In the genomic region with DNA sequence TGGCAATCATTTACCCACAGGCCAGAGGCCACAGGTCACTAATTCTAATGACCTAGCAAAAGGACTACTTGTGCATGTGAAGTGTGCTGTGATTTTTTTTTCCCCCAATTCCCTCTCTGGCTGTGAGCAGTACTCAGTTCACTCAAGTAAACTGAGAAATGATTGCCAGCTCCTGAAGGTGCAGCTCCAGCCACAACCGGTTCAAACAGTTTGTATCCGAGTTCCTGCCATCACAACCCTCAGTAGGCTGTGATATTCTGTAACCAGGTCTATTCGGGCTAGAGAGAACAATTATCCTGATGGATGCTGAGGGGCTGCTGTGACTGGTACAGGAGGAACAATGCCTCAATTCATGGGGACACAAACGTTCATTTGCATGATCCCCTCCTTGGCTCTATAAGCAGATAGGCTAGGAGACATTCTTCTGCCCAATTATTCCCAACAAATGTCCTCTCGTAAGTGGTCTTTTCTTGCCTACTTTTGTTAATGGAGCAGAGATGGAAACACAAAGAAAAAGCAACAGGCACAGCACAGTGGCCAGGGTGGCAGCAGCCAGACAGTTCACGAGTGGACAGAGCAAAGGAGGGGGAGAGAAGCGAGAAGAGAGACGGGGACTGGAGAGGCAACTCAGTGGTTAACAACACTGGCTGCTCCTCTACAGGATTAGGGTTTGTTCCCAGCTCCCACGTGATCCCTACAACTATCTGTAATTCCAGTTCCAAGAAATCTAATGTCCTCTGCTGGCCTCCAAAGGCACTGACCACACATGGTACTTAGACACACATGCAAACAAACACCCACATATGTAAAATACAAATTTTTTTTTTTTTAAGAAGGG, we compare ENCODE assay signal across 10 mouse cellular contexts. TPM values are rescaled to one million over a fixed set of nuclear protein-coding genes. Genes with fewer than 3 reads are reported as not detected.
A peak's percentile ranks its signal among the peaks of the same experiment; 100 is the strongest.
DNase-seq lines count a peak whose midpoint lies in the region; ATAC-seq lines count a peak whose summit lies in the region.
"Had no signal": no experiment of that assay in that cellular context is flagged by ENCODE, and none has a peak within 500 bp of the region (broad histone marks: within the 10 kb centered on the region; RNA-seq: fewer than 3 reads in every experiment).

No protein-coding gene starts in this region.

- no peaks in the 10 kb centered on the region for H3K27me3 ChIP-seq in hindbrain, embryonic 16.5 days (replicated peaks; ENCODE audit: control insufficient read depth, insufficient read depth, low read length)
- H3K27me3 ChIP-seq in liver, embryonic 15.5 days: no peaks in the 10 kb centered on the region
- H3K27me3 ChIP-seq: embryonic facial prominence, embryonic 12.5 days had no signal

- H3K4me1 ChIP-seq in hindbrain, embryonic 16.5 days (ENCODE audit: control insufficient read depth, insufficient read depth, low read depth, low read length): peaks cover 3% of the 10 kb centered on the region; the same call in 1 of the 2 replicates
- peaks cover 12% of the 10 kb centered on the region for H3K4me1 ChIP-seq in liver, embryonic 15.5 days (replicated peaks)
- H3K4me1 ChIP-seq: embryonic facial prominence, embryonic 12.5 days had no signal

- H3K27ac ChIP-seq in hindbrain, embryonic 16.5 days (ENCODE audit: low read depth, low read length): no peak overlapping the region; the same call in 1 of the 2 replicates
- H3K27ac ChIP-seq in liver, embryonic 15.5 days (replicated peaks): peak overlapping the region; percentile 64
- H3K27ac ChIP-seq: embryonic facial prominence, embryonic 12.5 days had no signal

- DNase-seq in Muller cell, postnatal 12 days (ENCODE audit: inconsistent ontology term): peak; percentile 57
- DNase-seq in embryo, embryonic 11 days: peak; percentile 23
- DNase-seq in right cerebral cortex, postnatal 36 days (ENCODE audit: low spot score in 2 of 2): no peak
- no peak for DNase-seq in lung, adult 18-20 months
- no peak for DNase-seq in spleen, postnatal 36 days (ENCODE audit: low spot score in 2 of 2)
- DNase-seq in heart, adult 9 months (ENCODE audit: low spot score in 2 of 2): no peak
- DNase-seq: right cerebral cortex, adult 18-20 months had no signal

- no peak overlapping the region for H3K4me3 ChIP-seq in hindbrain, embryonic 16.5 days (ENCODE audit: low read length)
- no peak overlapping the region for H3K4me3 ChIP-seq in liver, embryonic 15.5 days (replicated peaks)
- H3K4me3 ChIP-seq: embryonic facial prominence, embryonic 12.5 days had no signal

- no peak overlapping the region for H3K9ac ChIP-seq in hindbrain, embryonic 16.5 days (ENCODE audit: low read depth, low read length)
- H3K9ac ChIP-seq in liver, embryonic 15.5 days: no peak overlapping the region
- H3K9ac ChIP-seq: embryonic facial prominence, embryonic 12.5 days had no signal

- H3K9me3 ChIP-seq in hindbrain, embryonic 16.5 days (ENCODE audit: control insufficient read depth, low read length): no peaks in the 10 kb centered on the region
- H3K9me3 ChIP-seq in liver, embryonic 15.5 days (replicated peaks): no peaks in the 10 kb centered on the region
- H3K9me3 ChIP-seq: embryonic facial prominence, embryonic 12.5 days had no signal

- H3K4me2 ChIP-seq in hindbrain, embryonic 16.5 days (ENCODE audit: low read length): no peak overlapping the region
- H3K4me2 ChIP-seq in liver, embryonic 15.5 days: no peak overlapping the region
- H3K4me2 ChIP-seq: embryonic facial prominence, embryonic 12.5 days had no signal

- H3K36me3 ChIP-seq in hindbrain, embryonic 16.5 days (ENCODE audit: control insufficient read depth, insufficient read depth, low read length): peaks cover 4% of the 10 kb centered on the region
- H3K36me3 ChIP-seq in liver, embryonic 15.5 days (replicated peaks): peaks cover 41% of the 10 kb centered on the region

- WGBS in hindbrain, embryonic 16.5 days: 19% methylated on average over 9 of the region's 9 CpGs
- 65% methylated on average over 9 of the region's 9 CpGs for WGBS in liver, embryonic 15.5 days (ENCODE audit: insufficient replicate concordance)

- peak; percentile 34; the same call in 1 of the 2 replicates for ATAC-seq in hindbrain, embryonic 16.5 days
- no peak for ATAC-seq in liver, embryonic 15.5 days (ENCODE audit: insufficient read depth)

RNA-seq across cellular contexts. Expression of gene Dcps, which starts 8.8 kb away (rescaled TPM):
- 73.5 and 74.4 TPM in 2 replicates for polyA plus RNA-seq in hindbrain, embryonic 16.5 days (2015; fragmentation: Nextera tagmentation; extraction: Ambion mirVana)
- polyA plus RNA-seq in liver, embryonic 15.5 days (2015; fragmentation: Nextera tagmentation; extraction: Ambion mirVana): 49.2 and 50.0 TPM in 2 replicates

RNA-seq across cellular contexts. Expression of gene Srpr, which starts 33.0 kb away (rescaled TPM):
- polyA plus RNA-seq in hindbrain, embryonic 16.5 days (2015; fragmentation: Nextera tagmentation; extraction: Ambion mirVana): 63.4 and 71.8 TPM in 2 replicates
- 52.7 and 53.6 TPM in 2 replicates for polyA plus RNA-seq in liver, embryonic 15.5 days (2015; fragmentation: Nextera tagmentation; extraction: Ambion mirVana)

RNA-seq across cellular contexts. Expression of gene Tirap, which starts 33.1 kb away (rescaled TPM):
- polyA plus RNA-seq in hindbrain, embryonic 16.5 days (2015; fragmentation: Nextera tagmentation; extraction: Ambion mirVana): 4.5 and 5.8 TPM in 2 replicates
- 9.0 and 9.1 TPM in 2 replicates for polyA plus RNA-seq in liver, embryonic 15.5 days (2015; fragmentation: Nextera tagmentation; extraction: Ambion mirVana)

RNA-seq across cellular contexts. Expression of gene Foxred1, which starts 43.8 kb away (rescaled TPM):
- 48.0 and 51.4 TPM in 2 replicates for polyA plus RNA-seq in hindbrain, embryonic 16.5 days (2015; fragmentation: Nextera tagmentation; extraction: Ambion mirVana)
- 21.3 and 22.1 TPM in 2 replicates for polyA plus RNA-seq in liver, embryonic 15.5 days (2015; fragmentation: Nextera tagmentation; extraction: Ambion mirVana)

RNA-seq across cellular contexts. Expression of gene St3gal4, which starts 47.9 kb away (rescaled TPM):
- polyA plus RNA-seq in hindbrain, embryonic 16.5 days (2015; fragmentation: Nextera tagmentation; extraction: Ambion mirVana): 15.1 and 16.1 TPM in 2 replicates
- polyA plus RNA-seq in liver, embryonic 15.5 days (2015; fragmentation: Nextera tagmentation; extraction: Ambion mirVana): 24.2 and 24.7 TPM in 2 replicates

Comparison
In these comparisons a context has a peak if more than half of its experiments do, and no peak if none do; other contexts are left out.
1. DNase-seq: peak in Muller cell, postnatal 12 days (single experiment) and embryo, embryonic 11 days (single experiment); none in right cerebral cortex, postnatal 36 days (0 of 2), lung, adult 18-20 months (0 of 2), spleen, postnatal 36 days (0 of 2) and heart, adult 9 months (0 of 2).